Mouse (Mus musculus) mouse trophoblast stem cell (cell line): ENCODE results near the gene Psmb5.

ENCODE experiments used
- in situ Hi-C, 2 experiments: fragments of 300-500 bp; cut with MseI, MboI; formaldehyde crosslinking; loops; 2 replicates in 1 of 2; 3 replicates in 1 of 2; pipeline ENCODE4 v1.15.1; 2025

Psmb5 gene

GRCm38 (mm10) chr14:54592319-54592934, 25.4 kb downstream of the Psmb5 start:
- in situ Hi-C loops: no loop called here

- in situ Hi-C loops: no loop called here
Measured at GRCm38 (mm10) chr14:54591056-54591455, 26.8 kb downstream of the Psmb5 start.

GRCm38 (mm10) chr14:54583681-54584338, 34.0 kb downstream of the Psmb5 start:
- in situ Hi-C loops: no loop called here

- in situ Hi-C loops: no loop called here
Measured at GRCm38 (mm10) chr14:54582536-54582935, 35.3 kb downstream of the Psmb5 start.

- in situ Hi-C loops: no loop called here
Measured at GRCm38 (mm10) chr14:54579638-54580037, 38.2 kb downstream of the Psmb5 start.

- in situ Hi-C loops: no loop called here
Measured at GRCm38 (mm10) chr14:54578063-54578462, 39.8 kb downstream of the Psmb5 start.

GRCm38 (mm10) chr14:54577089-54577982, 40.5 kb downstream of the Psmb5 start, which contains the start of gene Ajuba:
Gene Ajuba, minus strand, starts transcription at chr14:54577558.
- in situ Hi-C loops: no loop called here

GRCm38 (mm10) chr14:54576241-54577088, 41.4 kb downstream of the Psmb5 start:
- in situ Hi-C loops: no loop called here

- in situ Hi-C loops: no loop called here
Measured at GRCm38 (mm10) chr14:54575631-54576030, 42.2 kb downstream of the Psmb5 start.

- in situ Hi-C loops: no loop called here
Measured at GRCm38 (mm10) chr14:54575031-54575430, 42.8 kb downstream of the Psmb5 start.

GRCm38 (mm10) chr14:54574253-54574652, 43.6 kb downstream of the Psmb5 start:
- in situ Hi-C loops: no loop called here

- in situ Hi-C loops: no loop called here
Measured at GRCm38 (mm10) chr14:54572790-54573736, 44.8 kb downstream of the Psmb5 start.

- in situ Hi-C loops: no loop called here
Measured at GRCm38 (mm10) chr14:54572122-54572521, 45.7 kb downstream of the Psmb5 start.

GRCm38 (mm10) chr14:54569451-54570392, 48.1 kb downstream of the Psmb5 start:
- in situ Hi-C loops: no loop called here

- in situ Hi-C loops: no loop called here
Measured at GRCm38 (mm10) chr14:54568694-54569414, 49.0 kb downstream of the Psmb5 start.
